Mouse (Mus musculus) liver, postnatal 0 days (tissue): ENCODE data around the gene Ttc28.

ENCODE experiments used
- CTCF ChIP-seq: sonication (generic); IDR thresholded peaks from 2 replicates; pipeline ENCODE4 v1.5.1; 2016; ENCODE audit warnings: antibody characterized with exemption, low read depth
- EP300 ChIP-seq: IDR thresholded peaks from 2 replicates; pipeline ENCODE4 v1.6.1; 2016; ENCODE audit warnings: antibody characterized with exemption, low read depth, mild to moderate bottlenecking

- TF ChIP-seq EP300 (no peak), CTCF (no peak)
Observed at GRCm38 (mm10) chr5:111175410-111175809, 295.8 kb downstream of the Ttc28 start.
